Mouse (Mus musculus) adrenal gland, adult 10 weeks (tissue): ENCODE data around the gene Usb1. TPM values are rescaled to one million over a fixed set of nuclear protein-coding genes. Genes with fewer than 3 reads are reported as not detected.

Source experiments
- polyA plus RNA-seq: library from polyadenylated mRNA; stranded (reverse); fragments of 350-450 nt; fragmentation: Illumina TruSeq; extraction: RNeasy Lipid Tissue Mini Kit (QIAGEN cat#74804); gene quantifications from one replicate; pipeline ENCODE4 v1.2.3, GENCODE M21; 2014; ENCODE audit warnings: low read depth, low replicate concordance

Usb1 gene
- polyA plus RNA-seq = 1.5 TPM

DNA sequence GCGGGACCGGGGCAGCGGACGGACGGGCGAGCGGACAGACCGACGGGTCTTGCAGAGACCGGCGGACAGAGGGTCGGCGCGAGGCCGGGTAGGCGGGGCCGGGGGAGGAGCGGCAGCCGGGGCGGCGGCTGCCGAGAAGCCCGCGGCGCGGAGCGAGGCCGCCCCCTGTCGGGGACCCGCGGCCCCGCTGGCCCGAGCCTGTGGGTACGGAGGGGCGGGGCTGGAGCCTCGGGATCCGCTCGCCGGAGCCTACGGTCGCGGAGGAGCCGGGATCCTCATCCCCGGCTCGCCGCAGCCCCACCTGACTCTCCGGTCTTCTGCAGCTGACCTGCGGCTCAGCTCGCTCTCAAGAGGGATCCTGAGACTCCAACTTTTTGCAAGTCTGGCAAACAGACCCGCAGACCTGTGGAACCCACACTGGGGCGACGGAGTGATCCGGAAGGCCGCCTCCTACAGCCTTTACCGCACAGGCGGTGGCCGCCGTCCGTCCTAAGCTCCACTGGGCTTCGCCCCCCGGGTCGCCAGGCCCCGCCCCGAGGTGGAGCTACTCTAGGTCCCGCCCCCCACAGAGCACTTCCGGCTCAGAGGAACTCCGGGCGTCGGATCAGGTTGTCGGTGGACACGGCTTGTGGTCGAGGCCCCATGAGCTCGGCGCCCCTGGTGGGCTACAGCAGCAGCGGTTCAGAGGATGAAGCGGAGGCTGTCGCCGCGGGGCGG, at the start of gene Usb1, which contains the start of gene Zfp319:
TSS of gene Usb1 (plus strand) at position 565 of the 717 bp plus-strand sequence.
TSS of gene Zfp319 (minus strand) at position 231 of the 717 bp plus-strand sequence.

DNA sequence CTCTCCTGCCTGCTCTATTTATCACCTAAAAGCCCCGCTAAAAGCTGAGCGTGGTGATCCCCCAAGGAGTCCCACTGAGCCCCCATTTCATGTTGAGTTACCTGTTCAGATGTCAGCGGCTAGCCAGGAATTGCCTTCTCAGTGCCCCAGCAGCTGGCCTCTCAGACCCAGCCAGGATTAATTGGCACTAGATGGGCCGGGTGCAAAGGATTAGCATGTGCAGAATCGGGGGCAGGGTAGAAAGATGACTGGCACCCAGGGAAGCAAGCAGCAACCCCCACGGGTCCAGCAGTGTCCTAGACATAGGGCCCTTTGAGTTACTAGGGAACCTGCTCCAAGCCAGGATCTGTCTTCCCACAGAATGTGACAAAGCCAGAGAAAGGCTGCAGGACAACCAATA, 25.7 kb upstream of the Usb1 start, which contains the start of gene Cngb1:
TSS of gene Cngb1 (minus strand) at position 155 of the 400 bp plus-strand sequence.

DNA sequence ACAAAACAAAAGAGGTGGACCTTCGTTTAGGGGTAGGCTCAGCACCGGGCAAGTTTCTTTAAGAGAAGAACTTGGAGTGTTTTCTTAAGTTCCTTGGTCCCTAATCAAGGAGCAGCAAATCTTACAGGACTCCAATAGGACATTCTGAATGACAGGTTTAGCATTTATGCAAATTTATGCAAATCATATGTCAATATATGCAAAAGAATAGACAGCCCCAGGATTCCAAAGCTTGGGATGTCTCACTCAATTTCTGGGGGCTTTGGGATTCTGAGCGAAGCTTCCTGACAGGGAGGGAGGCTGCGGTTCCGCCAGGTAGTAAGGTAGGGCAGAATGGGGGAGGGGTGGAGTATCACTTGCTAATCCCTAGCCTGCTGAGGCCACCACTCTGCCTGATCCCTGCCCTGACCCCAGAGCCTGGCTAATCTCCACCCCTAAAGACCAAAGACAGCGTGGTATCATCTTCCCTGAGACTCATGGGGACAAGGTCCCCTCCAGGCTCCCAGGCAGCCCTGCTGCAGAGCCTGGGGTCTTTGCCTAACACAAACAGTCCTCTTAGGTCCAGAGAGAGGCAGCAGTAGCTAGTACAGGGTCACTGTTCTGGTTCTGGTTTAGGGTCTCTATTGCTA, 21.6 kb upstream of the Usb1 start, which contains the start of gene Tepp:
TSS of gene Tepp (plus strand) at position 225 of the 629 bp plus-strand sequence.

DNA sequence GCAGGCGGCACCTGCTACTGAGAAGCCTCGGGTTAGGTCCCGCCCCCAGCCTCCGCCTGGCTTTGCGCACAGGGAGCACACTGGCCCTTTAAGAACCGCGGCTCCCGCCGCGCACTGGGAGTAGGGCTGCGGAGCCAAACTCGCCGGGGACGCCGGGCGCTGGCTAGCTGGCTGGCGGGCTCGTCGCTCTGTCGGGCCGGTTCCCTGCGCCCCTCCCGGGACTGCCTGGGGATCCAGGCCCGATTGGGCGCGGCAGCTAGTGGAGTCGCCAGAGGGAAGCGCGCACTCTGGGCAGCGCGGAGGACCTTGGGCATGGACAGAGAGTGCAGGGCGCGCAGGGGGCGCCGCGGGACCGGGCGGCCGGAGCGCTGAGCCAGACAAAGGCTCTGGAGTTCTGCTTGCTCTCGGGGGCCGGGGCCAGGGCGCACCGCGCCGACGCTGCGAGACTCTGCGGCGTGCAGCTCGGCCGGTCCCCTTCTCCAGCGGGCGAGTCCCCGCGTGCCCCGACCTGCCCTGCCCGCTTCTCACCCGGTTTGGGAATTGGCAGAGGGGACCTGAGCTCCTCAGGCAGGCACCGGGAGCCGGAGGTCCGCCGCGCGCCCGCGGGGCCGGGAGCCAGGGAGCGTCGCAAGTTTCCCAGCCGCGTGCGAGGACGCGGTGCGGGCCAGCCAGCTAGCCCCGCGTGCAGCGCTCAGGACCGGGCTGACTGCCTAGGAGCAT, 20.2 kb downstream of the Usb1 start, which contains the start of gene Mmp15:
TSS of gene Mmp15 (plus strand) at position 118 of the 720 bp plus-strand sequence.

Other genes with a start within 250 kb of the Usb1 start
- 5.0 TPM for gene Kifc3, start 129.5 kb upstream of the Usb1 start, polyA plus RNA-seq
- 0.29 TPM for gene Cngb1, start 25.7 kb upstream of the Usb1 start, polyA plus RNA-seq
- gene Tepp, start 21.7 kb upstream of the Usb1 start, polyA plus RNA-seq = not detected
- 2.2 TPM for gene Zfp319, start 334 bp upstream of the Usb1 start, polyA plus RNA-seq
- 0.47 TPM for gene Mmp15, start 20.0 kb downstream of the Usb1 start, polyA plus RNA-seq
- gene Cfap20, start 102.6 kb downstream of the Usb1 start, polyA plus RNA-seq = 51.0 TPM
- gene Csnk2a2, start 157.8 kb downstream of the Usb1 start, polyA plus RNA-seq = 234 TPM
- gene Ccdc113, start 201.8 kb downstream of the Usb1 start, polyA plus RNA-seq = 0.47 TPM
- not detected for gene Prss54, start 244.1 kb downstream of the Usb1 start, polyA plus RNA-seq